Mouse (Mus musculus): Measurements from ENCODE around the gene Olfr1371.

GRCm38 (mm10) chr11:52228722-52229448, 15.1 kb upstream of the Olfr1371 start:
- TF ChIP-seq CTCF (IDR thresholded peaks at IDR 0.05; ENCODE audit: borderline replicate concordance, insufficient read depth, low read length) = no peak
- TF ChIP-seq POLR2A (IDR thresholded peaks at IDR 0.05; ENCODE audit: low read depth, low read length) = no peak
